Mouse (Mus musculus): ENCODE measurements around the gene Krtap21-1. TPM values are rescaled to one million over a fixed set of nuclear protein-coding genes. Genes with fewer than 3 reads are reported as not detected.

The Krtap21-1 gene
- polyA plus RNA-seq, 1 experiment: not detected

DNA sequence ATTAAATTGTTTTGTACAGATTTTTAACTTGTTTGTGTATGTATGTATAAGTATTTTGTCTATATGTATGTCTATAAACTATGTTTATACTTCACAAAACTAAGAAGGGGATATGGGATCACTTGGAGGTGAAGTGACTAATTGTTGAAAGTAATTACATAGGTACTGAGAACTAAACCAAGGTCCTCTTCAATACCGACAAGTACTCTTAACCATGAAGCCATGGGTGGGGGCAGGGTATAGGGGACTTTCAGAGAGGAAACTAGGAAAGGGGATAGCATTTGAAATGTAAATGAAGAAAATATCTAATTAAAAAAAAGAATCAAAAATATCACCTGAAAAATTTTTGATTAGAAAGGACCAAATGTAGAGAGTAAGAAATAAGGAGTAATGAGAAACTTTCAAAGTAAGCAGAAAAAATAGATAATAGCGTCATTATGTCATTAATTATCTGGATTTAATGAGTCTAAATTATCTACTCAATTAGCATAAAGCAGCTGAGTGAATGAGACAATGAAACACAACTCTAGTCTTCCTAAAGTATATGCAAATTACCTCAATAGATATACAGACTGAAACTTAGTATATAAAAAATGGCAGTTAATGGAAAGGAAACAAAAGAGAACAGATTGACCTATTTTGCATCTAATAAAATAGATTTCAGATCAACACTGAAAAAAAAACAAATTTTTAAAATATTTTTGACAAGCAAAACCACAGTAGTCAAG lies 30.8 kb downstream of the Krtap21-1 start:
- no peaks in the 10 kb centered on the region for H3K36me3 ChIP-seq (ENCODE audit: control insufficient read depth, insufficient read depth, low read length)
- WGBS: 81% methylated on average over 2 of the region's 2 CpGs
- no peaks in the 10 kb centered on the region for H3K4me1 ChIP-seq (replicated peaks; ENCODE audit: control insufficient read depth, insufficient read depth, low read length)
- no peak overlapping the region for H3K4me3 ChIP-seq (ENCODE audit: control insufficient read depth, insufficient read depth, low read length)
- TF ChIP-seq CTCF (IDR thresholded peaks at IDR 0.05; ENCODE audit: borderline replicate concordance, control insufficient read depth, extremely low read depth, insufficient read depth, low read length, poor library complexity) (no peak), POLR2A (IDR thresholded peaks at IDR 0.05; ENCODE audit: control insufficient read depth, extremely low read depth, insufficient read depth, low read length, poor library complexity) (no peak)
- no peaks in the 10 kb centered on the region for H3K27me3 ChIP-seq (ENCODE audit: control insufficient read depth, insufficient read depth, low read length)
- no peak for DNase-seq
- no peak overlapping the region for H3K27ac ChIP-seq (ENCODE audit: control insufficient read depth, insufficient read depth, low read length)

Other genes starting within 250 kb of the Krtap21-1 start
- not detected in 2 replicates for gene Gm9789, start 245.9 kb downstream of the Krtap21-1 start, polyA plus RNA-seq (2012; rRNA removed)
- gene Gm7735, start 234.4 kb downstream of the Krtap21-1 start, polyA plus RNA-seq (2012; rRNA removed): not detected in 2 replicates
- not detected in 2 replicates for gene 1110057P08Rik, start 229.1 kb downstream of the Krtap21-1 start, polyA plus RNA-seq (2012; rRNA removed)
- not detected in 2 replicates for gene Krtap20-2, start 198.0 kb downstream of the Krtap21-1 start, polyA plus RNA-seq (2012; rRNA removed)
- gene Krtap6-2, start 16.2 kb upstream of the Krtap21-1 start, polyA plus RNA-seq (2012; rRNA removed): not detected in 2 replicates
- gene Krtap8-1, start 84.1 kb upstream of the Krtap21-1 start, polyA plus RNA-seq (2012; rRNA removed): not detected in 2 replicates
- not detected in 2 replicates for gene Krtap7-1, start 104.5 kb upstream of the Krtap21-1 start, polyA plus RNA-seq (2012; rRNA removed)
- gene Krtap11-1, start 167.3 kb upstream of the Krtap21-1 start, polyA plus RNA-seq (2012; rRNA removed): not detected in 2 replicates

All from thymus, adult 2 months (tissue).